ENCODE assay signal across 25 mouse cellular contexts in the genomic region with DNA sequence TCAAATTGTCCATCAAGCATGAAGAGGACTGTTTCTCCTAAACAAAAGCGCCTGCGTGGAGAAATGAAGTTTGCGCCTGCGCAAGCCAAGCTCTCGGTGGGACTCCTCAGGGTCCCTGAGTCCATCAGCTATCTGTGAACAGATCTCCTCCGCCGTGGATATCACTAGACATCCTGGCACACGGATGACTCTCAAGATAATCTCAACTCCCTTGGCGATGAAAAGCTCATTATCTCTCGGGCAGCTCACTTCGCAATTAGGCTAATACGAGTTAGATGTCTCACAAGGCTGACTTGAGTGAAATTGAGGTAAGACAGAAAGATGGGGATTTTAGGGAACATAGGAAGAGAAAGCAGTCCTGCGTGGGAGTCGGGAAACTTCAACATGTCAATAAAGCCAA.
"Had no signal": no experiment of that assay in that cellular context is flagged by ENCODE, and none has a peak within 500 bp of the region (broad histone marks: within the 10 kb centered on the region; RNA-seq: fewer than 3 reads in every experiment).

No protein-coding gene starts in this region.

- H3K4me2 ChIP-seq: heart, embryonic 11.5 days; heart, embryonic 13.5 days; heart, embryonic 15.5 days; hindbrain, embryonic 13.5 days; hindbrain, embryonic 15.5 days; kidney, embryonic 15.5 days; limb, embryonic 13.5 days; limb, embryonic 15.5 days had no signal

- H3K36me3 ChIP-seq: heart, embryonic 13.5 days; heart, embryonic 15.5 days; hindbrain, embryonic 13.5 days; hindbrain, embryonic 15.5 days; kidney, embryonic 15.5 days; limb, embryonic 13.5 days; limb, embryonic 15.5 days had no signal

- H3K9me3 ChIP-seq: heart, embryonic 13.5 days; heart, embryonic 15.5 days; hindbrain, embryonic 13.5 days; hindbrain, embryonic 15.5 days; kidney, embryonic 15.5 days; limb, embryonic 13.5 days; limb, embryonic 15.5 days had no signal

- H3K9ac ChIP-seq: forebrain, postnatal 0 days; heart, embryonic 13.5 days; heart, embryonic 15.5 days; hindbrain, embryonic 13.5 days; hindbrain, embryonic 15.5 days; kidney, embryonic 15.5 days; limb, embryonic 13.5 days; limb, embryonic 15.5 days had no signal

- DNase-seq: forebrain, postnatal 0 days; gastrocnemius, postnatal 14 days; gastrocnemius, postnatal 36 days; heart, adult 11 months; heart, adult 2 months; heart, postnatal 14 days; heart, postnatal 36 days; kidney, adult 11 months; kidney, adult 2 months; kidney, adult 9 months; kidney, postnatal 14 days; kidney, postnatal 36 days; layer of hippocampus, adult 9-11 months; layer of hippocampus, postnatal 36 days; left cerebral cortex, postnatal 4 days had no signal

- H3K4me3 ChIP-seq: heart, adult 2 months; heart, embryonic 13.5 days; heart, embryonic 15.5 days; hindbrain, embryonic 13.5 days; hindbrain, embryonic 15.5 days; kidney, embryonic 15.5 days; limb, embryonic 13.5 days; limb, embryonic 15.5 days had no signal

- H3K27ac ChIP-seq: heart, adult 2 months; heart, embryonic 13.5 days; heart, embryonic 15.5 days; hindbrain, embryonic 13.5 days; hindbrain, embryonic 15.5 days; kidney, embryonic 15.5 days; kidney, postnatal 0 days; limb, embryonic 13.5 days; limb, embryonic 15.5 days had no signal

- H3K4me1 ChIP-seq: heart, embryonic 15.5 days; kidney, embryonic 15.5 days had no signal

- H3K27me3 ChIP-seq: heart, embryonic 13.5 days; heart, embryonic 15.5 days; hindbrain, embryonic 13.5 days; hindbrain, embryonic 15.5 days; kidney, embryonic 15.5 days; limb, embryonic 13.5 days; limb, embryonic 15.5 days had no signal

- ATAC-seq: forebrain, postnatal 0 days; intestine, embryonic 16.5 days had no signal
